Mouse (Mus musculus) c-Kit-positive CD71-positive TER-119-negative erythroid progenitor cells, embryonic 14.5 days (primary cell): ENCODE results near the gene Ncln.
A peak's percentile ranks its signal among the peaks of the same experiment; 100 is the strongest.
"Not testable (repeated sequence)": the region's sequence is repeated elsewhere in the genome, so short reads cannot be mapped to it uniquely, and the experiment has no call there.

ENCODE experiments used
- DNase-seq: peaks from one replicate; pipeline ENCODE4 v3.0.0-alpha.2; 2013; ENCODE audit warnings: low read depth

Gene Ncln

GRCm38 (mm10) chr10:81461673-81462414 is 34.3 kb downstream of the Ncln start:
- no peak for DNase-seq

DNA sequence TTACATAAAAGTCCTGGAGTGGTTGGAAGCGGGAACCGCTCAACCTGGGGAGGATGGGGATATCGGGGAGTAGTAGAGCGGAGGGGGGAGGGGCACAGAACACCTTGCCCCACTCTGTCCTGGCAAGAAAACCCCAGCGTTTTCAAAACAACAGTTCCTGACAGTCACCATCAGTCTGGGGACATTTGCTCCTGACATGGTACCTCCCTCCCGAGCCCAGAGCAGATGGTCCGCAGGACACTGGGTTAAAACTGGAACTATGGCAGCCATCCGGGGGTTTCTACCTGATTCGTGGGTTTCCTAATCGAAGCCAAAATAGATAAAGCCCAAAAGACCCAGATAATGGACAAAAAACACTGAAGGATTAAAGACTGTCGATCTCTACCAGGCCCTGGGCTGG is 35.2 kb downstream of the Ncln start:
- DNase-seq, result no peak

DNA sequence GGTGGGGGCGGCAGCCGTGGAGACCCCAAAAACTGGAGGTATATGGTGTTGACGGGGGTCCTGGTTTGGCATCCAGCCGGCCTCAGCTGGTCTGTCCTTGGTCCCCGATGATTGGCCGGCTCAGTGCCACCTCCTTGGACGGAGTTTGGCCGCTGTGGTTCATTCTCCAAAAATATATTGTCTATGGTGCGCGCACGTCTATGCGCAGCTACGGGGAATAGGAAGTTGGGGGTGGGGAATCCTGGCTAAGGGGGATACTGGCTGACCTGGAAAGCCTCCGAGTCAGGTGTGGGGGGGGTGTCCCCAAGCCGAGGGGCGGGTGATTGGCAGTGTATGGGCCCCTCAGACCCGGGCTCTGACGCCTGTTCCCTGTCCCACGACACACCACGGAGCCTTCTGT is 35.7 kb downstream of the Ncln start:
- DNase-seq, result no peak

GRCm38 (mm10) chr10:81459399-81459798 is 36.8 kb downstream of the Ncln start:
- DNase-seq, result no peak

- no peak for DNase-seq
Measured at GRCm38 (mm10) chr10:81458267-81458666, 37.9 kb downstream of the Ncln start.

DNA sequence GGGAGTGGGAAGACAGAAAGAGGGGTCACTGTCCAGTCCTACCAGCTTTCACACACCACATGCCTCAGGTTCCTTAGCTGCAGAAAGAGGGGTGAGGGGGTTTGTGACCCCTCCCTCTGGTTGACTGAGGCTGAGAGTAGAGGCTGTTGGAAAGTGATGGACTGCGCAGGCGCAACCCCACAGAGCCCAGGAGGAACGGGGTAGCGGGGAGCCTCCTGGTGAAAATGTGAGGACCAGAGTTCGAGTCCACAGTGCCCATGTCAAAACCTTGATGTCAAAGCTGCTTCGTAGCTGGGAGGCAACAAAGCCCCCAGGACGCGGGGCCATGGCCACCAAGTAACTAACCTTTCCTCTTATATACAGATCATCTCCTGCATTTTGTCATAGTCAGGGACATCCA is 38.6 kb downstream of the Ncln start:
- DNase-seq, result no peak

GRCm38 (mm10) chr10:81456983-81457563 is 39.1 kb downstream of the Ncln start:
- no peak for DNase-seq

DNA sequence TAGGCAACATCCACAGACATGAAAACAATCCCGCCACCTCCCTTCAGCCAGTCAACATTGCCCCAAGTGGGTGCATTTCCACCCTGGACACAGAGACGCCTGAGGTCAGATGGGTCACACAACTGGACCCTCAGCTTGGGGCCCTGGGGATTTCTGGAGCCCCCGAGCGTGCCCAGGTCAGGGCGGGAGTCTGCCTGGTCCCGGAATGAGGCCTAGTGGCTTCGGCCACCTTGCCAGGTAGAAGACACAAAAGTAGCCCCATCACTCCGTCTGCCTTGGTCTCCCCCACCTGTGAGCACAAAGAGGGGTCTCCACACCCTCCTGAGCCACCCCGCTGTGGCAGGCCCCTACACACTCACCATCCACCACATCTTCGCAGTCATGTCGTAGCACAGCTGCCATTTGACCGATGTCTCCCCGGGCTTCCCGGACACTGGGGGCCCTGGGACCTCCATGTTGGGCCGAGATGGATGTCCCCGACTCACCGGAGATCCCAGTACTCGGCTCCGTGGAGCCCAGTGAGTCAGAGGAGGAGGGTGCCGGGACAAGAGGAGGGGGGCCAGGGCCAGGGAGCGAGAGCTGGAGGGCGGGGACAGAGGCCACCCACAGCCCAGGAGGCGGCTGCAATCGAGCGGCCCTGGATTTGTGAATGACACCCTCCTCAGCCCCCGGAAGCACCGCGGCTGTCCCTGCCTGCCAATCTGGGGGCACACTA is 40.9 kb downstream of the Ncln start, which contains the start of gene Nfic:
Gene Nfic (minus strand): TSS at position 455 of the 715 bp plus-strand sequence.
- DNase-seq, result no peak

GRCm38 (mm10) chr10:81454106-81454505 is 42.1 kb downstream of the Ncln start:
- no peak for DNase-seq

DNA sequence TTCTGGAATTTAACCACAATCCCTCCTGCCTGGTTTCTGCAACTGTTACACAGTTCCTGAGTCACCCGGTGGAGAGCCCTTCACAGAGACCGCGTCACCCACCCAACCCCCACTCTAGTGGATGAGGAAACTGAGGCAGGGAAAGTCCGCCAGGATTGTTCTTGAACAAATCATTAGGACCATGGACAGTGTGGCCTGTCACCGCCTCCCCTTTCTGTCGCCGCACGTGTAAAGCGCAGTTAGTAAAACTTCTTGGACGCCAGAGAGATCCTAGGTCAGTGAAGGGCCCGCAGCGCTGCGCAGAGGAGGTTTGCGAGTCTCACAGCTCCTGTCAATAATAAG is 43.3 kb downstream of the Ncln start:
- DNase-seq, result no peak

DNA sequence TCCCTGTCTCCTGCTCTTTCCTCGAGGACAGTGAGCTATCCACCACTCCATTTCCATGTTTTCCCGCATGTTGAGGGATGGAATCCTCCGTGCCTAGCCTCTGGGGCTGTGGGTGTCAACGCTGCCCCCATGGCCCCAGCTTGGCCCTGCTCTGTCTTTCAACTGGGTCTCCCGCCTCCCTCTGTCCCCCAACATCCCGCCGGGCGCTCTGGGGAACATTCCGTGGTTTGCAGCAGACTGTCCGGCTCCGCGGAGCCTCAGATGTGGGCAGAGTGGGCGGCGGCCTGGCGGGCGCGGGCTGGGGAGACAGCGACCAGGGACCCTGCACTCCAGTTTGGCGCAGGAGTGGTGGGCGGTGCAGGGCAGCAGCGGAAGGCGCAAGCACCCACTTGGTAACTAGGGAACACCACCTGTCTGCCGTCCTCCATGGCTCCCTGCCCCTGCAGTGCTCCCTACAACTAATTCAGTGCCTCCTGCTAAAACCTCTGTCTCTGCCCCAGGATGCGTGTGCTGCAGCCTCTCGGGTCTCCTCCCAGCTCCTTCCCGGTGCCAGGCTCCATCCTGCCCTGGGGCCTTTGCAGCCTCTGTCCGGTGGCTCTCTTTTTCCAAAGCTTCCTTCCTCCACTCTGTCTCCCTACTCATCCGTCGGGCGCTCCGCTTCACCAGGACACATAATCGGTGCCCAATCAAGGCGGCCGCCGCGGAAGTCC is 43.8 kb downstream of the Ncln start:
- no peak for DNase-seq

DNA sequence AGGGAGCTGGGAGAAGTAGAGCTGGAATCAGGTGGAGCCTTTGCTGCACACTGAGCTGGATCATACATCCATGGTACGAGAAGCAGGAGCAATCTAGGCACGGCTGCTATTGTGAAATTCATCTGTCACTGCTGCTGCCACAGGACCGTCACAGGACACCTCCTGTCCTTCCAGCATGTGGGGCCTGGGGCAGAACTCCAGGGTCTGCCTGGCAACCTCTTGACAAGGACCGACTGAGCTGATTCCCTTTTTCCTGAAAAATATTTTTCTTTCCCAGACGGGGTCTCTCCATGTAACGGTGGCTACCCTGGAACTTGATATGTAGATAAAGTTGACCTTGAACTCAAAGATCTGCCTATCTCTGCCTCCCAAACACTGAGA is 44.8 kb downstream of the Ncln start:
- no peak for DNase-seq

DNA sequence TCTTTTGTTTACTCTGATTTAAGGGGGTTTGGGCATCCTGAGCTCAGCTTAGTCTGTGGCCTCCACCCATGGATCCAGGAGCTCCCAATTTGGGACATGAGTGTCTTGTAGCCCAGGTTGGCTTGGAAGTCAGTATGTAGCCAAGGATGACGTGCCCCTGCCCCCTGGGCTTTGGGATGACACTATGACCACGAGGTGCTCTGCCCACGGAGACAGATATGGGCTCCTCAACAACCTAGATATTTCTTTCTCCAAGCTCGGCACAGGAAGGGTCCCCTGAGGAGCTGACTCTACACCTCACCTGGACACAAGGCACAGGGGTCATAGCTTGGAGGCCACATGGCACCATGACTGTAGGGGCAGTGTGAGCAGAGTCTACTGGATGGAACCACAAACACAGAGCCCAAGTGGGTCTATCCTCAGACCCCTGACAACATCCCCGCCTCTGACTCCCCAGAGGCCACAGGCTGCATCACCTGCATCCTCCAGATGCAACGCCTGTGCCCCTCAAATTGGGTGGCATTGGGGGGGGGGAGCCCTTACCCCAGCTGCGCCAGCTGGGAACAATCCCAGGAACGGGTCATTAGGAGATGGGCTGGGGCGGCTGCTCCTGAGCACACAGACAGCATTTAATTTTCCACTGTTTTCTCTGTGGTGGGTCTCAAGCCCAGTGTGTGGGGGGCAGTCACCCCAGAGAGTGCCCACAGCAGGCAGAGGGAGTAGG is 45.4 kb downstream of the Ncln start:
- no peak for DNase-seq

DNA sequence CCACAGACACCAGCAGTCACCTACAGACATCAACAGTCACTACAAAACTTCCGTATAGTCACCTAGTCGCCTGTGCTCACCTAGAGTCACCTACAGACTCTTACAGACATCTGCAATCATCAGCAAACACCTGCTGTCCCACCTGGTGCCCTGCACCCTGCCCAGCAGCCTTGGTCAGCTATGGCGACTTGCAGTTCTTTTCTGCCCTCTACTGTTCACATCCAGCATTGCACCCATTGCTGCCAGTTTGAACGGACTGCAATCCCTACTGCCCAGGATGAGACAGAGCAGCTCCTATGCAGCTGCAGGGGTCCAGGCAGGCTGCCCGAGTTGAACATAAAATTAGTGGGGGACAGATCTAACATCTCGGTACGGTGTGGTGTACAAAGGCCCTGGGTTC is 46.1 kb downstream of the Ncln start:
- peak; percentile 72 for DNase-seq

GRCm38 (mm10) chr10:81445516-81445915 is 50.7 kb downstream of the Ncln start:
- DNase-seq, result not testable (repeated sequence)

DNA sequence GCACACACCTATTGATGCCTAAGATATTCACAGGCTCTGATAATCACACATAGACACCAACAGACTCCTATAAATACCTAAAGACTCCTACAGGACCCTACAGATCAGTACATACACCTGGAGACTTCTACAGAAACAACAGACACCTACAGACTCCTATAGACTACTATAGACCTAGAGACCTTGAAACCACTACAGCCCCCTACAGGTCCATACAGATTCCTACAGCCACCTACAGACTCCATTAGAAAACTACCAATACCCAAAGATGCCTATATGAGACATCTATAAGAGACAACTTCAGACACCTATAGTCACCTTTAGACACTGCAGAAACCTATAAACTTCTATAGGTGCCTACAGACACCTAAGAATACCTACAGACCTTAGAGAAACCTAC is 55.2 kb downstream of the Ncln start:
- no peak for DNase-seq
